Mouse (Mus musculus) heart, adult 2 months (tissue): ENCODE results near the gene Iqcf5.

Experiments used
- CTCF ChIP-seq: fragments of 200-600 bp; IDR thresholded peaks from 2 replicates; pipeline ENCODE4 v1.8.1; 2022; ENCODE audit warnings: antibody characterized with exemption, mild to moderate bottlenecking, moderate library complexity
- EP300 ChIP-seq: fragments of 200-500 bp; IDR thresholded peaks from 2 replicates; pipeline ENCODE4 v1.6.1; 2011; ENCODE audit warnings: low read depth, low read length, control low read depth; ENCODE audit not compliant: insufficient read depth

DNA sequence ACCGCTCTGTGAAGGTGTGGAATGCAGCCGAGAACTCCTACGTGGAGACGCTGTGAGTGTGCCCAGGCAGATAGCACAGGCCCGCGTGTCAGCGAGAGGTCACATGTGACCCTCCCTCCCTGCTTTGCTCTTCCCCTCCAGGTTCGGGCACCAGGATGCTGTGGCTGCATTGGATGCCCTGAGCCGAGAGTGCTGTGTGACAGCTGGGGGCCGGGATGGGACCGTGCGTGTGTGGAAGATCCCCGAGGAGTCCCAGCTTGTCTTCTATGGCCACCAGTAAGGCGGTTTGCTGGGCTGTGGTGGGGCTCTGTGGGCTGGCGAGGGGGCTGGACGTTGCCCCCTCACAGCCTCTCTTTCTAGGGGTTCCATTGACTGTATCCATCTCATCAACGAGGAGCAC, 30.8 kb upstream of the Iqcf5 start:
- TF ChIP-seq EP300 (no peak), CTCF (no peak)
